Mouse (Mus musculus): Measurements from ENCODE around the gene Eif4e. TPM values are rescaled to one million over a fixed set of nuclear protein-coding genes. Genes with fewer than 3 reads are reported as not detected.

Eif4e gene
- polyA plus RNA-seq, 1 experiment from 2014 or later: 401 TPM

GRCm38 (mm10) chr3:138513243-138513642 is 12.7 kb upstream of the Eif4e start:
- Histone ChIP-seq H3K36me3 (ENCODE audit: control insufficient read depth, insufficient read depth, low read length) (no peaks in the 10 kb centered on the region), H3K4me2 (replicated peaks; ENCODE audit: low read depth, low read length) (peak overlapping the region; percentile 20; the same call in 1 of the 2 replicates), H3K4me1 (replicated peaks; ENCODE audit: control insufficient read depth, insufficient read depth, low read length) (peaks cover 3% of the 10 kb centered on the region; the same call in 1 of the 2 replicates), H3K4me3 (ENCODE audit: low read depth, low read length) (no peak overlapping the region), H3K9me3 (ENCODE audit: control insufficient read depth, low read length) (no peaks in the 10 kb centered on the region), H3K9ac (ENCODE audit: low read depth, low read length) (no peak overlapping the region), H3K27me3 (ENCODE audit: control insufficient read depth, insufficient read depth, low read length) (no peaks in the 10 kb centered on the region), H3K27ac (ENCODE audit: low read depth, low read length) (no peak overlapping the region)
- no peak for DNase-seq (ENCODE audit: low spot score)
- WGBS: 52% methylated on average over 12 of the region's 12 CpGs
- ATAC-seq (ENCODE audit: low FRiP score): no peak

GRCm38 (mm10) chr3:138514749-138515148 is 11.2 kb upstream of the Eif4e start:
- no peak for ATAC-seq (ENCODE audit: low FRiP score)
- Histone ChIP-seq H3K4me1 (replicated peaks; ENCODE audit: control insufficient read depth, insufficient read depth, low read length) (peaks cover 3% of the 10 kb centered on the region; the same call in 1 of the 2 replicates), H3K9me3 (ENCODE audit: control insufficient read depth, low read length) (no peaks in the 10 kb centered on the region), H3K27ac (ENCODE audit: low read depth, low read length) (no peak overlapping the region), H3K9ac (ENCODE audit: low read depth, low read length) (no peak overlapping the region), H3K4me2 (replicated peaks; ENCODE audit: low read depth, low read length) (no peak overlapping the region), H3K4me3 (ENCODE audit: low read depth, low read length) (no peak overlapping the region), H3K36me3 (ENCODE audit: control insufficient read depth, insufficient read depth, low read length) (no peaks in the 10 kb centered on the region), H3K27me3 (ENCODE audit: control insufficient read depth, insufficient read depth, low read length) (no peaks in the 10 kb centered on the region)
- 44% methylated on average over 3 of the region's 3 CpGs for WGBS
- DNase-seq (ENCODE audit: low spot score): no peak

GRCm38 (mm10) chr3:138515656-138516370 is 10.2 kb upstream of the Eif4e start:
- Histone ChIP-seq H3K4me2 (replicated peaks; ENCODE audit: low read depth, low read length) (no peak overlapping the region), H3K27me3 (ENCODE audit: control insufficient read depth, insufficient read depth, low read length) (no peaks in the 10 kb centered on the region), H3K4me3 (ENCODE audit: low read depth, low read length) (no peak overlapping the region), H3K36me3 (ENCODE audit: control insufficient read depth, insufficient read depth, low read length) (no peaks in the 10 kb centered on the region), H3K27ac (ENCODE audit: low read depth, low read length) (peak overlapping the region; percentile 27; the same call in 1 of the 2 replicates), H3K4me1 (replicated peaks; ENCODE audit: control insufficient read depth, insufficient read depth, low read length) (peaks cover 3% of the 10 kb centered on the region; the same call in 1 of the 2 replicates), H3K9ac (ENCODE audit: low read depth, low read length) (no peak overlapping the region), H3K9me3 (ENCODE audit: control insufficient read depth, low read length) (no peaks in the 10 kb centered on the region)
- ATAC-seq (ENCODE audit: low FRiP score) (peak; percentile 81), DNase-seq (ENCODE audit: low spot score) (peak; percentile 47)
- 35% methylated on average over 10 of the region's 10 CpGs for WGBS

GRCm38 (mm10) chr3:138517881-138518280 is 8.1 kb upstream of the Eif4e start:
- ATAC-seq (ENCODE audit: low FRiP score): no peak
- Histone ChIP-seq H3K36me3 (ENCODE audit: control insufficient read depth, insufficient read depth, low read length) (no peaks in the 10 kb centered on the region), H3K9me3 (ENCODE audit: control insufficient read depth, low read length) (no peaks in the 10 kb centered on the region), H3K27ac (ENCODE audit: low read depth, low read length) (no peak overlapping the region), H3K27me3 (ENCODE audit: control insufficient read depth, insufficient read depth, low read length) (no peaks in the 10 kb centered on the region), H3K4me2 (replicated peaks; ENCODE audit: low read depth, low read length) (no peak overlapping the region), H3K9ac (ENCODE audit: low read depth, low read length) (no peak overlapping the region), H3K4me3 (ENCODE audit: low read depth, low read length) (no peak overlapping the region), H3K4me1 (replicated peaks; ENCODE audit: control insufficient read depth, insufficient read depth, low read length) (peaks cover 3% of the 10 kb centered on the region; the same call in 1 of the 2 replicates)
- no peak for DNase-seq (ENCODE audit: low spot score)
- WGBS: 65% methylated on average over 3 of the region's 3 CpGs

GRCm38 (mm10) chr3:138519218-138519617 is 6.8 kb upstream of the Eif4e start:
- no peaks in the 10 kb centered on the region for H3K36me3 ChIP-seq (ENCODE audit: control insufficient read depth, insufficient read depth, low read length)
- H3K4me1 ChIP-seq (replicated peaks; ENCODE audit: control insufficient read depth, insufficient read depth, low read length): peaks cover 3% of the 10 kb centered on the region; the same call in 1 of the 2 replicates
- no peak overlapping the region for H3K4me2 ChIP-seq (replicated peaks; ENCODE audit: low read depth, low read length)
- H3K27me3 ChIP-seq (ENCODE audit: control insufficient read depth, insufficient read depth, low read length): no peaks in the 10 kb centered on the region
- 88% methylated on average over 6 of the region's 6 CpGs for WGBS
- no peak overlapping the region for H3K27ac ChIP-seq (ENCODE audit: low read depth, low read length)
- H3K4me3 ChIP-seq (ENCODE audit: low read depth, low read length): no peak overlapping the region
- no peak overlapping the region for H3K9ac ChIP-seq (ENCODE audit: low read depth, low read length)
- DNase-seq (ENCODE audit: low spot score) (no peak), ATAC-seq (ENCODE audit: low FRiP score) (no peak)
- no peaks in the 10 kb centered on the region for H3K9me3 ChIP-seq (ENCODE audit: control insufficient read depth, low read length)

GRCm38 (mm10) chr3:138523956-138524355 is 2.0 kb upstream of the Eif4e start:
- Histone ChIP-seq H3K9me3 (ENCODE audit: control insufficient read depth, low read length) (no peaks in the 10 kb centered on the region), H3K27ac (ENCODE audit: low read depth, low read length) (no peak overlapping the region), H3K36me3 (ENCODE audit: control insufficient read depth, insufficient read depth, low read length) (no peaks in the 10 kb centered on the region), H3K4me1 (replicated peaks; ENCODE audit: control insufficient read depth, insufficient read depth, low read length) (no peaks in the 10 kb centered on the region), H3K9ac (ENCODE audit: low read depth, low read length) (no peak overlapping the region), H3K4me3 (ENCODE audit: low read depth, low read length) (no peak overlapping the region), H3K4me2 (replicated peaks; ENCODE audit: low read depth, low read length) (no peak overlapping the region), H3K27me3 (ENCODE audit: control insufficient read depth, insufficient read depth, low read length) (no peaks in the 10 kb centered on the region)
- no peak for DNase-seq (ENCODE audit: low spot score)
- no peak for ATAC-seq (ENCODE audit: low FRiP score)
- 97% methylated on average over 4 of the region's 4 CpGs for WGBS

- ATAC-seq (ENCODE audit: low FRiP score) (no peak), DNase-seq (ENCODE audit: low spot score) (no peak)
- H3K27ac ChIP-seq (ENCODE audit: low read depth, low read length): no peak overlapping the region
- no peaks in the 10 kb centered on the region for H3K9me3 ChIP-seq (ENCODE audit: control insufficient read depth, low read length)
- H3K4me3 ChIP-seq (ENCODE audit: low read depth, low read length): no peak overlapping the region
- no peaks in the 10 kb centered on the region for H3K36me3 ChIP-seq (ENCODE audit: control insufficient read depth, insufficient read depth, low read length)
- H3K9ac ChIP-seq (ENCODE audit: low read depth, low read length): no peak overlapping the region
- 55% methylated on average over 8 of the region's 8 CpGs for WGBS
- H3K4me1 ChIP-seq (replicated peaks; ENCODE audit: control insufficient read depth, insufficient read depth, low read length): no peaks in the 10 kb centered on the region
- H3K27me3 ChIP-seq (ENCODE audit: control insufficient read depth, insufficient read depth, low read length): no peaks in the 10 kb centered on the region
- no peak overlapping the region for H3K4me2 ChIP-seq (replicated peaks; ENCODE audit: low read depth, low read length)
Measured at GRCm38 (mm10) chr3:138525494-138525893, 485 bp upstream of the Eif4e start.

GRCm38 (mm10) chr3:138526916-138527666 is 1.1 kb downstream of the Eif4e start:
- peak overlapping the region; percentile 97 for H3K27ac ChIP-seq (ENCODE audit: low read depth, low read length)
- H3K9me3 ChIP-seq (ENCODE audit: control insufficient read depth, low read length): no peaks in the 10 kb centered on the region
- H3K4me1 ChIP-seq (replicated peaks; ENCODE audit: control insufficient read depth, insufficient read depth, low read length): no peaks in the 10 kb centered on the region
- peak overlapping the region; percentile 94 for H3K9ac ChIP-seq (ENCODE audit: low read depth, low read length)
- peak overlapping the region; percentile 59 for H3K4me2 ChIP-seq (replicated peaks; ENCODE audit: low read depth, low read length)
- no peaks in the 10 kb centered on the region for H3K36me3 ChIP-seq (ENCODE audit: control insufficient read depth, insufficient read depth, low read length)
- ATAC-seq (ENCODE audit: low FRiP score): peak; percentile 94
- no peaks in the 10 kb centered on the region for H3K27me3 ChIP-seq (ENCODE audit: control insufficient read depth, insufficient read depth, low read length)
- WGBS: under 1% methylated on average over 59 of the region's 85 CpGs
- H3K4me3 ChIP-seq (ENCODE audit: low read depth, low read length): peak overlapping the region; percentile 98
- peak; percentile 97 for DNase-seq (ENCODE audit: low spot score)

Measured in hindbrain, embryonic 11.5 days (tissue).